Comparison of ENCODE assay signal across 8 mouse cellular contexts in genomic region chr2:167062965-167063880, GRCm38 (mm10). TPM values are rescaled to one million over a fixed set of nuclear protein-coding genes. Genes with fewer than 3 reads are reported as not detected.
DNase-seq lines count a peak whose midpoint lies in the region; ATAC-seq lines count a peak whose summit lies in the region.

Gene Znfx1 (minus strand): TSS chr2:167063015.

- H3K4me1 ChIP-seq in brown adipose tissue, adult 24 weeks (ENCODE audit: control insufficient read depth, insufficient read depth, insufficient read length, low read length): peaks cover 19% of the 10 kb centered on the region
- H3K4me1 ChIP-seq in heart, embryonic 14.5 days (ENCODE audit: control insufficient read depth in 2 of 2, insufficient read depth in 2 of 2, low read length in 2 of 2): peaks cover 14 to 29% of the 10 kb centered on the region in 2 experiments
- H3K4me1 ChIP-seq in liver, embryonic 13.5 days (replicated peaks): peaks cover 70% of the 10 kb centered on the region
- peaks cover 31% of the 10 kb centered on the region for H3K4me1 ChIP-seq in stomach, embryonic 16.5 days (ENCODE audit: control insufficient read depth, insufficient read depth, low read length)

- peak within 1 kb of the TSS; percentile 92 for H3K9ac ChIP-seq in heart, embryonic 14.5 days (ENCODE audit: low read length)
- peak within 1 kb of the TSS; percentile 95 for H3K9ac ChIP-seq in liver, embryonic 13.5 days
- peak within 1 kb of the TSS; percentile 92 for H3K9ac ChIP-seq in stomach, embryonic 16.5 days (ENCODE audit: low read length)

- under 1% methylated on average over 57 of the region's 57 CpGs for WGBS in heart, embryonic 14.5 days
- WGBS in liver, embryonic 13.5 days (ENCODE audit: insufficient replicate concordance): under 1% methylated on average over 57 of the region's 57 CpGs
- under 1% methylated on average over 57 of the region's 57 CpGs for WGBS in stomach, embryonic 16.5 days

- peak within 1 kb of the TSS; percentile 87 for H3K4me3 ChIP-seq in brown adipose tissue, adult 24 weeks (ENCODE audit: insufficient read depth, low read depth, low read length)
- peak within 1 kb of the TSS; percentile 92 to 97 for H3K4me3 ChIP-seq in heart, embryonic 14.5 days (ENCODE audit: control insufficient read depth in 1 of 2, insufficient read depth in 1 of 2, low read depth in 1 of 2, low read length in 2 of 2)
- H3K4me3 ChIP-seq in liver, embryonic 13.5 days (replicated peaks): peak within 1 kb of the TSS; percentile 91
- peak within 1 kb of the TSS; percentile 85 for H3K4me3 ChIP-seq in stomach, embryonic 16.5 days (replicated peaks; ENCODE audit: low read length)

- peak; percentile 95 for ATAC-seq in heart, embryonic 14.5 days (ENCODE audit: insufficient number of reproducible peaks, insufficient read depth, low FRiP score, low read depth)
- ATAC-seq in liver, embryonic 13.5 days (ENCODE audit: low read depth): peak; percentile 82
- ATAC-seq in stomach, embryonic 16.5 days (ENCODE audit: insufficient read depth, low FRiP score): peak; percentile 94

- DNase-seq in CD4-positive helper T cell, adult 2 months (ENCODE audit: low read depth, low spot score): peak; percentile 96
- peak; percentile 79 for DNase-seq in fibroblast of lung, adult 2 months (ENCODE audit: low read depth)
- DNase-seq in kidney, postnatal 14 days: peak; percentile 97
- peak; percentile 94 for DNase-seq in liver, embryonic 13.5 days
- DNase-seq in neural tube, embryonic 10.5 days (ENCODE audit: extremely low spot score, low spot score): peak; percentile 99

- peak within 1 kb of the TSS; percentile 84 for H3K27ac ChIP-seq in brown adipose tissue, adult 24 weeks (replicated peaks; ENCODE audit: low read depth, low read length)
- peak within 1 kb of the TSS; percentile 87 to 97 for H3K27ac ChIP-seq in heart, embryonic 14.5 days (replicated peaks in 1 of 2; ENCODE audit: control insufficient read depth in 1 of 2, insufficient read depth in 1 of 2, low read depth in 2 of 2, low read length in 2 of 2)
- H3K27ac ChIP-seq in liver, embryonic 13.5 days: peak within 1 kb of the TSS; percentile 95
- H3K27ac ChIP-seq in stomach, embryonic 16.5 days (ENCODE audit: low read length): peak within 1 kb of the TSS; percentile 94

- H3K4me2 ChIP-seq in heart, embryonic 14.5 days (ENCODE audit: low read length): peak within 1 kb of the TSS; percentile 88
- peak within 1 kb of the TSS; percentile 92 for H3K4me2 ChIP-seq in liver, embryonic 13.5 days
- peak within 1 kb of the TSS; percentile 76 for H3K4me2 ChIP-seq in stomach, embryonic 16.5 days (ENCODE audit: low read depth, low read length)

- H3K27me3 ChIP-seq in heart, embryonic 14.5 days (ENCODE audit: control insufficient read depth, insufficient read depth, low read length): no peaks in the 10 kb centered on the region
- no peaks in the 10 kb centered on the region for H3K27me3 ChIP-seq in liver, embryonic 13.5 days
- H3K27me3 ChIP-seq in stomach, embryonic 16.5 days (ENCODE audit: control insufficient read depth, insufficient read depth, low read length): no peaks in the 10 kb centered on the region

- H3K36me3 ChIP-seq in heart, embryonic 14.5 days (ENCODE audit: control insufficient read depth, insufficient read depth, low read length): peaks cover 36% of the 10 kb centered on the region
- peaks cover 43% of the 10 kb centered on the region for H3K36me3 ChIP-seq in liver, embryonic 13.5 days
- peaks cover 6% of the 10 kb centered on the region; the same call in 1 of the 2 replicates for H3K36me3 ChIP-seq in stomach, embryonic 16.5 days (ENCODE audit: control insufficient read depth, insufficient read depth, low read length)

- no peaks in the 10 kb centered on the region for H3K9me3 ChIP-seq in heart, embryonic 14.5 days (ENCODE audit: control insufficient read depth, low read length)
- H3K9me3 ChIP-seq in liver, embryonic 13.5 days (replicated peaks): no peaks in the 10 kb centered on the region
- no peaks in the 10 kb centered on the region for H3K9me3 ChIP-seq in stomach, embryonic 16.5 days (replicated peaks; ENCODE audit: control insufficient read depth, low read length)

RNA-seq across cellular contexts. Expression of gene Znfx1, which starts in this region (rescaled TPM):
- 20.1 and 24.6 TPM in 2 replicates for polyA plus RNA-seq in brown adipose tissue, adult 24 weeks (2012; ENCODE audit: insufficient read depth, insufficient read length, missing spikeins)
- 7.8 TPM in 2 replicates for polyA plus RNA-seq in heart, embryonic 14.5 days (2014; fragmentation: Nextera tagmentation; extraction: Ambion mirVana)
- polyA plus RNA-seq in liver, embryonic 13.5 days (2015; fragmentation: Nextera tagmentation; extraction: Ambion mirVana): 7.0 and 8.2 TPM in 2 replicates
- 9.2 and 9.5 TPM in 2 replicates for polyA plus RNA-seq in stomach, embryonic 16.5 days (2015; fragmentation: Nextera tagmentation; extraction: Ambion mirVana)

Comparison
In these comparisons a context has a peak if more than half of its experiments do, and no peak if none do; other contexts are left out.
1. Peak in every context shown above with its lines: DNase-seq, ATAC-seq, H3K4me3 ChIP-seq and H3K27ac ChIP-seq.